Mouse (Mus musculus) gastrocnemius, postnatal 36 days (tissue): Measurements from ENCODE around the gene Rab26. TPM values are rescaled to one million over a fixed set of nuclear protein-coding genes. Genes with fewer than 3 reads are reported as not detected.

ENCODE experiments used
- DNase-seq, 2 experiments: peaks; one replicate each; pipeline ENCODE4 v3.0.0; 2022
- intact Hi-C: fragments of 180-260 bp; cut with DNase I; formaldehyde crosslinking; loops from one replicate; pipeline ENCODE4 v1.15.1; 2025
- total RNA-seq, 2 experiments: library from RNA; stranded (reverse); gene quantifications; 2 replicates each; pipeline ENCODE4 v1.2.3; 2021

The Rab26 gene
- total RNA-seq, 2 experiments from 2014 or later, result 0.20 TPM; not detected in 1

GRCm38 (mm10) chr17:24548921-24549617 lies 15.1 kb upstream of the Rab26 start:
- DNase-seq, result no peak
- intact Hi-C loops, result no loop called here

DNA sequence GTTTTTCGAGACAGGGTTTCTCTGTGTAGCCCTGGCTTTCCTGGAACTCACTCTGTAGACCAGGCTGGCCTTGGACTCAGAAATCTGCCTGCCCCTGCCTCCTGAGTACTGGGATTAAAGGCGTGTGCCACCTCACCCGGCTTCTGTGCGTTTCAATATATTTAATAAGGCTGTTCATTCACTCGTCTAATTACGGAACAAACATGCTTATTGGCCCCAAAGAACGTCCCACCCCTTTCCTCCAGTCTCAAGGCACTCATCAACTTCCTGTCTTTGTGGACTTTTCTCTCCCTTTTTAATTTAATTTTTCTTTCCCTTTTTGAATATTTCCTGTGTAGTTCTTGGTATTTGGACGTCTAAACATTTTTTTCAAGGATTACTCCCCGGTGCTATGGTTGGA lies 14.4 kb upstream of the Rab26 start:
- intact Hi-C loops, result no loop called here

DNA sequence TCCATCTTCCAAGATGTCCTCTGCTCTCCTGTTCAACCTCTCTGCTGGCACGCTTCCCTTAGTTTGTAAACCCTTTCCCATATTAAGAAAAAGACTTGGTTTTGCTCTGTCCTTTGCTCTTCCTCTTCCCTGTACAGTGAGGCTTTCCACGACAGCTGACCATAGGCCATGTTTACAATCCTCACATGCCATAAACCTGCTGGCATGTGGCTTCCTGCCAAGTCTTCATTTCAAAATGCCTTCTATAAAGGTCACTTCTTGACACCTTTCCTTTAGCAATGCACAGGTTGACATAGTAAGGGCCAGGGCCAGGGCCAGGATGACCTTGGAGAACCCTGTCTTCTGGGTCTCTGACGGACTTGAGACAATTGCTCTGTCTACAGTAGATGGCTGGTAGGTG lies 12.2 kb upstream of the Rab26 start:
- intact Hi-C loops, result no loop called here
- no peak for DNase-seq

More for the DNA sequence above, 14.4 kb upstream of the Rab26 start:
- no peak for DNase-seq

DNA sequence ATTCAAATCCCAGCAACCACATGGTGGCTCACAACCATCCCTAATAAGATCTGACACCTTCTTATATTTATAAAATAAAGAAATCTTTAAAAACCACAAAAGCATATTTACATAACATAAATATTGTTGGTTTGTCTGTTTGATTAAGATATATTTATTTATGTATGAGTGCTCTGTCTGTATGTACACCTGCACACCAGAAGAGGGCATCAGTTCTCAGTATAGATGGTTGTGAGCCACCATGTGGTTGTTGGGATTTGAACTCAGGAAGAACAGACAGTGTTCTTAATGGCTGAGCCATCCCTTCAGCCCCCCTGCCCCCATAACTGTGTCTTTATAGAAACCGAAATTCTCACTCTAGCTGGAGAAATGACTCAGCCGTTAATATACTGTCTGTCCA lies 11.2 kb upstream of the Rab26 start:
- DNase-seq, result no peak
- intact Hi-C loops, result no loop called here

- intact Hi-C loops, result no loop called here
- no peak for DNase-seq
Measured at GRCm38 (mm10) chr17:24544613-24545012, 10.6 kb upstream of the Rab26 start.

GRCm38 (mm10) chr17:24540375-24540774 lies 6.4 kb upstream of the Rab26 start:
- intact Hi-C loops, result no loop called here
- no peak for DNase-seq

DNA sequence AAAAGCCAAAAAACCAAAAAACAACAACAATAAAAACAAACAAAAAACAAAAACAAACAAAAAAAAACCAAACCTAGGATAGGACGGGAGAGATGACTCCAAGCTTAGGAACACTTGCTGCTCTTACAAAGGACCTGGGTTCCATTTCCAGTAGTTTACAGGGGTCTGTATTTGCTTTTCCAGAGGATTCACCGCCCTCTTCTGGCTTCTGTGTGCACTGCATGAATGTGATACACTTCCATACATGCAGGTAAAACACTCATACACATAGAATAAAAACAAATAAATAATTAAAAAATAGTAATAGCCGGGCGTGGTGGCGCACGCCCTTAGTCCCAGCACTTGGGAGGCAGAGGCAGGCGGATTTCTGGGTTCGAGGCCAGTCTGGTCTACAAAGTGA lies 4.9 kb upstream of the Rab26 start:
- no peak for DNase-seq
- intact Hi-C loops, result no loop called here

DNA sequence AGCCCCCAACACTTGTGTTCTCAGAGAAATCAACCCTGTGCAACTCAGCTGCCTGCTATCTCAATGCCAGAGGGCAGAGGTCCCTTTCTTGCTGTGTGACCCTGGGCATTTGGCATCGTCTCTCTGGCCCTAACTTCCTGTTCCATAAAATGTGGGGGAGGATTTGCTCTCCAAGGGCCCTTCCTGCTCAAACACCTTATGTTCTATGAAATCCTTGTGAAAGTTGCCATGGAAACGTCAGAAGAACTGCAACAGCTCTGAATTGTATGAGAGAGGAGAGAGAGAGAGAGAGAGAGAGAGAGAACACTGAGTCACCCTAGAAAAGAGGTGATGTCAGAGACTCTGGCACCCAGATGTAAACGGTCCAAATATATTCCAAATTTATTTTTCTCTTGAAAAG lies 3.5 kb upstream of the Rab26 start:
- DNase-seq, result no peak
- intact Hi-C loops, result no loop called here

DNA sequence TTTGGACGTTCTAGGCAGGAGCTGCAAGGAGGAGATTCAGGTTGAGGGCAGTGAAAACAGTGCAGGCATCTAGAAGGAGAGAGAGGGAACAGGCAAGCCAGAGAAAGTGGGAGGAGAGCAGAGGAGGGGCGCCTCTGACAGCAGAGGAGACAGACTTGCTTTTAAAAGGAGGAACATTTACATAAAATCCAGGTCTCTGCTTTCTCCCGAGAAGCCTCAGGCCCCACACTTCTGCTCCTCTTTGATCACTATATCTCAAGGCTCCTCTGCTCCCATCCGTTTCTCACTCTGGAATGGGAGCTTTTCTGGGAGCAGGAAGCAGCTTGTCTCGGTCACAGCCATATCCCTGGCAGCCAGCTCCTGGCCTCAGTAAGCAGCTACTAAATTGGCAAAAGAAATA lies 1.3 kb upstream of the Rab26 start:
- no peak for DNase-seq
- intact Hi-C loops, result no loop called here

- peak; percentile 75 to 82 for DNase-seq
- intact Hi-C loops, result loop anchor here (5.0 kb wide), 2 partner anchors 94 to 124 kb away; partner anchors contain the start of gene Npw
Measured at GRCm38 (mm10) chr17:24533099-24533992, 664 bp downstream of the Rab26 start.

DNA sequence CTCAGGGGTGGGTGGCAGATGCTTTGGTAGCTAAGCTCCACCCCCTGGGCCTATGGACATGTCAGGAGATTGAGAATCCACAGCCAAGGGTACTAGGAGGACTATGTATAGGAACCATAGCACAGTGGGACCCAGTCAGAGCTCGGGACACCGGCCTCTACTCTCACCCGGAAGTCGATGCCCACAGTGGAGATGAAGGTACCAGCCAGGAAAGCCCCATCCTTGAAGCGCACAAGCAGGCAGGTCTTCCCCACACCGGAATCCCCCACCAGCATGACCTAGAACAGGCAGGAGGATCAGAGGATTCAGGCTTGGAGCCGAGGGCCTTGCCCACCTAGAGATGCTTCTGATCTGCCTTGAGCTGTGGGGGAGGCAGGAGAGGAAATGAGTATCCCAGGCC lies 2.0 kb downstream of the Rab26 start:
- no peak for DNase-seq
- intact Hi-C loops, result loop anchor here (5.0 kb wide), 2 partner anchors 95 to 125 kb away; partner anchors contain the start of gene Npw

DNA sequence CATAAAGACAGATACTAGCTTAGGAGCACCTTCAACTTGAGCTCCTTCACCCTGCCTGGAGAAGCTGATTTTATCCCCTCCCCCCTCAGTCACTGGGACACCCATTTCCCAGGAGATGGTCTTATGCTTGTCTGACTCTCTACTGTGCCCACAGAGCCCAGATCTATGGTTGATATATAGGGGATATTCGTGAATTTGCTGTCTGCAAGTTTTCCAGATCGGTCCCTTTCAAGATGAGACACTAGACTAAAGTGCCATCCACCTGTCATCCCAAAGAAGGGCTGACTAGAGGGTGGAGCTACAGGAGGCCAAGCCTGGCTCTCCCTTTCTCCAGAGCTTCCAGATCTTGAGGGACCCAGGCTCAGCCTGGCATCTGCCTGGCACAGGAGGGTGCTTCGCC lies 2.9 kb downstream of the Rab26 start:
- intact Hi-C loops, result loop anchor here (5.0 kb wide), 2 partner anchors 96 to 126 kb away; partner anchors contain the start of gene Npw
- no peak for DNase-seq

GRCm38 (mm10) chr17:24530361-24531050 lies 3.5 kb downstream of the Rab26 start:
- intact Hi-C loops, result loop anchor here (5.0 kb wide), 2 partner anchors 97 to 127 kb away; partner anchors contain the start of gene Npw
- DNase-seq, result no peak

DNA sequence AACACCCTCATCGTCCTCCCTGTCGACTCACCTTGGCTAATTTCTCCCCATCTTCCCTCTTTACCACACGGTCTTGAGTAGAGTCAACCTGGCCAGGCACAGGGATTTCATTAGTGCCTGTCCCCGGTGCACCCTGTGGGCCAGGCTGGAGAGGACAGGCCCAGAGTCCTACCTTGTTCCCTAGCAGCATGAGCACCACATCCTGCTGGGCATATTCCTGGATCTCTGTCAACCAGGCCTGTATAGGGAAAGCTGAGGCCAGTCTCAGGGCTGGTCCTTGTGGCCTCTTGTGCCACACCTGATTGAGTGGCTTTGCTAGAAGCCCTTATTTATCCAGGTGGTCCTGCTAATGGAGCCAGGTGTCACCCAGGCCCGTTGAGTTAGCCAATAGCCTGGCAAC lies 4.1 kb downstream of the Rab26 start:
- no peak for DNase-seq
- intact Hi-C loops, result loop anchor here (5.0 kb wide), 2 partner anchors 97 to 127 kb away; partner anchors contain the start of gene Npw

DNA sequence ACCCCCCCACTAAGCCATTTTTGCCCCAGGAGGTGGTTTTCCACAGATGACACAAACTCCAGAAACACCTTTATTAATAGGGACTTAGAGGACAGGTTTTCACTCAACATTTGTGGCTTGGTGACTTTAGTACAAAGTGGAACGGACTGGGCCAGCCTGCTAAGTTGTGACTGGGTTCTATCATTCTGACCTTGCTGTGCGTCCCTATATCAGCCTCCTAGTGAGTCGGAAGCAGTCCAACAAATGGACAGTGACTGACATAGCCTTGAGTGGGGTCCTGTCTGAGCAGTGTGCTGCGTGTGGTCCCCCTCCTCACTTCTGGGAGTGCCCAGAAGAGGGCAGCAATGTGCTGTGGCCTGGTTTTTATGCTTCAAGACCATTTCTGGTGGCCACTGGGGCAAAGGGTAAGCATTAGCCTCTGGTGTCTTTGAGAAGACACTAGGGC lies 5.0 kb downstream of the Rab26 start:
- peak in 1 of 2 experiments; percentile 55 for DNase-seq
- intact Hi-C loops, result no loop called here

- DNase-seq, result no peak
- intact Hi-C loops, result no loop called here
Measured at GRCm38 (mm10) chr17:24528560-24528918, 5.5 kb downstream of the Rab26 start.

GRCm38 (mm10) chr17:24527723-24528559 lies 6.1 kb downstream of the Rab26 start, which contains the start of gene Traf7:
Gene Traf7, minus strand, starts transcription at chr17:24527938.
- intact Hi-C loops, result no loop called here
- peak; percentile 84 to 88 for DNase-seq

DNA sequence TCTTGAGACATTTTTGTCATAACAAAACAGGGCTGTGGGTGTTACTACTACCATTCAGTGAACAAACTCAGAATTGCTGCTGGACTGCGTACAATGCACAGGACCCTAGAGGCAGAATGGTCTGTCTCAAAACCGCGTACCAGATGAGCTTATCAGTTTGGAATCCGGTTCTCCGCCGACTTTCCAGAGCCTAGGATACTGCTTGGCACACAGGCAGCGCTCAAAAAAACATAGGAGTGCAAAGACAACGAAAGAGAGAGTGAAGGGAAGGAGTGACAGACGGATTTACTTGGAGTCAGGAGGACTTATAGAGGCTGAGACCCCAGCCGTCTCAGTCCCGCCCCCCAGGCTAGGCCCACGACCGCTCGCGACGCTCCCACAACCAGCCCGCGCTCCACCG lies 6.7 kb downstream of the Rab26 start:
- DNase-seq, result no peak
- intact Hi-C loops, result no loop called here

GRCm38 (mm10) chr17:24524734-24525133 lies 9.3 kb downstream of the Rab26 start:
- no peak for DNase-seq
- intact Hi-C loops, result no loop called here

DNA sequence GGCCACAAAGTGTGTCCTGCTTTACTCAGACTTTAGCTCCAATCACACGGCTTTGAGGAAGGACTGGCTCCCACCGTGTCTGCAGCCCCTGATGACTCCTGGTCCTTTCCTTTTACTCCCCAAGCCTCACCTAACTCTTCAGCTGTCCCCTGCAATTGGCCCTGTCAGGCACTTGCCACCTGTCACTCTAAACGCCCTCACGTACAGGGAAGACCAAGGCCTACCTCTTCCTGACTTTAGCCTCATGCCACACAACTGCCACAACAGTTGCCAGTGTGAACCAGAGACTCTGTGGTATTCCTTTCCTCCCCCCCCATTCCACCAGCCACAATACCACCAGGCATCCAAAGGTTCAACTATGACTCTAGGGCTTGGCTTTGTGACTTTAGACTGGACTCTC lies 13.6 kb downstream of the Rab26 start:
- no peak for DNase-seq
- intact Hi-C loops, result no loop called here
